ENCODE assay signal across 8 mouse cellular contexts in genomic region chr3:142443006-142443709, GRCm38 (mm10). TPM values are rescaled to one million over a fixed set of nuclear protein-coding genes. Genes with fewer than 3 reads are reported as not detected.
DNase-seq lines count a peak whose midpoint lies in the region; ATAC-seq and TF ChIP-seq lines count a peak whose summit lies in the region.

No protein-coding gene starts in this region.

- no peaks in the 10 kb centered on the region for H3K27me3 ChIP-seq in embryonic facial prominence, embryonic 15.5 days
- no peaks in the 10 kb centered on the region for H3K27me3 ChIP-seq in kidney, embryonic 15.5 days
- no peaks in the 10 kb centered on the region for H3K27me3 ChIP-seq in liver, adult 2 months (ENCODE audit: control insufficient read depth, insufficient read depth, low read length)
- H3K27me3 ChIP-seq in testis, adult 2 months (ENCODE audit: control insufficient read depth, insufficient read depth, low read length): no peaks in the 10 kb centered on the region

- H3K4me2 ChIP-seq in embryonic facial prominence, embryonic 15.5 days (replicated peaks): peak overlapping the region; percentile 24; the same call in 1 of the 2 replicates
- H3K4me2 ChIP-seq in kidney, embryonic 15.5 days: peak overlapping the region; percentile 33

- peak overlapping the region; percentile 31; the same call in 1 of the 2 replicates for H3K4me3 ChIP-seq in bone marrow macrophage, adult 2 months (ENCODE audit: insufficient read depth, low read length)
- H3K4me3 ChIP-seq in embryonic facial prominence, embryonic 15.5 days (replicated peaks): no peak overlapping the region
- no peak overlapping the region for H3K4me3 ChIP-seq in kidney, embryonic 15.5 days (replicated peaks)
- H3K4me3 ChIP-seq in liver, adult 2 months (ENCODE audit: insufficient read depth, low read depth, low read length): no peak overlapping the region; the same call in 1 of the 2 replicates
- no peak overlapping the region for H3K4me3 ChIP-seq in testis, adult 2 months (ENCODE audit: control insufficient read depth, low read depth, low read length)

- H3K27ac ChIP-seq in bone marrow macrophage, adult 2 months (ENCODE audit: insufficient read depth, low read depth, low read length): no peak overlapping the region
- peak overlapping the region; percentile 12; the same call in 1 of the 2 replicates for H3K27ac ChIP-seq in embryonic facial prominence, embryonic 15.5 days (replicated peaks)
- 0 out of 2 replicates have a peak overlapping the region, but pooled peaks have one; percentile 2 for H3K27ac ChIP-seq in kidney, embryonic 15.5 days
- no peak overlapping the region for H3K27ac ChIP-seq in liver, adult 2 months (replicated peaks; ENCODE audit: insufficient read depth, low read depth, low read length)
- H3K27ac ChIP-seq in testis, adult 2 months (ENCODE audit: control insufficient read depth, insufficient read depth, low read depth, low read length): no peak overlapping the region

- H3K36me3 ChIP-seq in embryonic facial prominence, embryonic 15.5 days: no peaks in the 10 kb centered on the region
- H3K36me3 ChIP-seq in kidney, embryonic 15.5 days: no peaks in the 10 kb centered on the region
- no peaks in the 10 kb centered on the region for H3K36me3 ChIP-seq in liver, adult 2 months (ENCODE audit: control insufficient read depth, insufficient read depth, low read length)
- H3K36me3 ChIP-seq in testis, adult 2 months (ENCODE audit: control insufficient read depth, insufficient read depth, low read length): no peaks in the 10 kb centered on the region

- ATAC-seq in embryonic facial prominence, embryonic 15.5 days (ENCODE audit: insufficient number of reproducible peaks, low FRiP score, low TSS enrichment, low read depth): no peak
- 0 out of 2 replicates have a peak, but pooled peaks have one; percentile 7 for ATAC-seq in kidney, embryonic 15.5 days (replicated peaks; ENCODE audit: low FRiP score)

- no peaks in the 10 kb centered on the region for H3K9me3 ChIP-seq in embryonic facial prominence, embryonic 15.5 days (replicated peaks)
- H3K9me3 ChIP-seq in kidney, embryonic 15.5 days (replicated peaks): no peaks in the 10 kb centered on the region

- WGBS in embryonic facial prominence, embryonic 15.5 days: 11% methylated on average over 12 of the region's 12 CpGs
- 11% methylated on average over 12 of the region's 12 CpGs for WGBS in kidney, embryonic 15.5 days
- 3% methylated on average over 12 of the region's 12 CpGs for WGBS in liver, adult 2 months

- no peak overlapping the region for H3K9ac ChIP-seq in embryonic facial prominence, embryonic 15.5 days
- H3K9ac ChIP-seq in kidney, embryonic 15.5 days: no peak overlapping the region
- 0 out of 2 replicates have a peak overlapping the region, but pooled peaks have one; percentile 6 for H3K9ac ChIP-seq in liver, adult 2 months (ENCODE audit: low read depth, low read length)

- DNase-seq in CD4-positive, CD25-positive, alpha-beta regulatory T cell, adult 2 months (ENCODE audit: low read depth, low spot score): peak; percentile 92
- peak; percentile 79 to 91 for DNase-seq in heart, adult 9 months (ENCODE audit: low spot score in 2 of 2)
- DNase-seq in liver, adult 2 months (ENCODE audit: extremely low read depth, low read depth, low spot score): peak; percentile 93
- peak; percentile 71 to 82 for DNase-seq in natural killer cell, adult 2 months (ENCODE audit: low spot score in 2 of 2)

- H3K4me1 ChIP-seq in bone marrow macrophage, adult 2 months (ENCODE audit: control insufficient read depth, insufficient read depth, low read length): peaks cover 2% of the 10 kb centered on the region; the same call in 1 of the 2 replicates
- H3K4me1 ChIP-seq in embryonic facial prominence, embryonic 15.5 days: peaks cover 6% of the 10 kb centered on the region; the same call in 1 of the 2 replicates
- H3K4me1 ChIP-seq in kidney, embryonic 15.5 days: peaks cover 29% of the 10 kb centered on the region
- H3K4me1 ChIP-seq in liver, adult 2 months (ENCODE audit: control insufficient read depth, insufficient read depth, low read length): peaks cover 3% of the 10 kb centered on the region; the same call in 1 of the 2 replicates
- H3K4me1 ChIP-seq in testis, adult 2 months (ENCODE audit: control insufficient read depth, insufficient read depth, low read length): peaks cover 2% of the 10 kb centered on the region; the same call in 1 of the 2 replicates

- H3K79me2 ChIP-seq in liver, adult 2 months (ENCODE audit: control insufficient read depth, insufficient read depth, low read length): no peaks in the 10 kb centered on the region

- no peak for TF ChIP-seq POLR2A in bone marrow macrophage, adult 2 months (IDR thresholded peaks at IDR 0.05; ENCODE audit: borderline replicate concordance, low read depth, low read length)
- TF ChIP-seq POLR2A in liver, adult 2 months (IDR thresholded peaks at IDR 0.05; ENCODE audit: extremely low read depth, insufficient read depth, low read length): no peak
- no peak for TF ChIP-seq POLR2A in testis, adult 2 months (IDR thresholded peaks at IDR 0.05; ENCODE audit: control insufficient read depth, low read depth, low read length)

- peak; percentile 75 for TF ChIP-seq CTCF in bone marrow macrophage, adult 2 months (IDR thresholded peaks at IDR 0.05; ENCODE audit: low read depth, low read length)
- TF ChIP-seq CTCF in liver, adult 2 months (IDR thresholded peaks at IDR 0.05; ENCODE audit: low read depth, low read length): peak; percentile 78
- peak; percentile 62; the same call in 1 of the 2 replicates for TF ChIP-seq CTCF in testis, adult 2 months (IDR thresholded peaks at IDR 0.05; ENCODE audit: control insufficient read depth, insufficient read depth, insufficient replicate concordance, low read depth, low read length)

RNA-seq across cellular contexts. Expression of gene Pdlim5, which starts 47.7 kb away (rescaled TPM):
- polyA plus RNA-seq in bone marrow macrophage, adult 2 months (2012; ENCODE audit: insufficient read depth, insufficient read length, missing spikeins): 60.9 and 64.9 TPM in 2 replicates
- 40.5 and 45.5 TPM in 2 replicates for polyA plus RNA-seq in embryonic facial prominence, embryonic 15.5 days (2015; fragmentation: Nextera tagmentation; extraction: Ambion mirVana)
- polyA plus RNA-seq in kidney, embryonic 15.5 days (2015; fragmentation: Nextera tagmentation; extraction: Ambion mirVana): 45.8 and 46.6 TPM in 2 replicates
- total RNA-seq in liver, adult 2 months (2014; rRNA removed): 31.4 and 33.6 TPM in 2 replicates
- polyA plus RNA-seq in liver, adult 2 months (2012; rRNA removed): 42.6 and 45.8 TPM in 2 replicates
- 10.6 and 11.2 TPM in 2 replicates for polyA plus RNA-seq in testis, adult 2 months (2012; rRNA removed)

RNA-seq across cellular contexts. Expression of gene Gbp5, which starts 50.6 kb away (rescaled TPM):
- 8.3 and 9.6 TPM in 2 replicates for polyA plus RNA-seq in bone marrow macrophage, adult 2 months (2012; ENCODE audit: insufficient read depth, insufficient read length, missing spikeins)
- polyA plus RNA-seq in embryonic facial prominence, embryonic 15.5 days (2015; fragmentation: Nextera tagmentation; extraction: Ambion mirVana): 0.09 and 0.12 TPM in 2 replicates
- polyA plus RNA-seq in kidney, embryonic 15.5 days (2015; fragmentation: Nextera tagmentation; extraction: Ambion mirVana): 0.06 TPM in 2 replicates
- 2.1 and 2.7 TPM in 2 replicates for total RNA-seq in liver, adult 2 months (2014; rRNA removed)
- polyA plus RNA-seq in liver, adult 2 months (2012; rRNA removed): 0.31 and 0.53 TPM in 2 replicates
- 0.57 and 0.84 TPM in 2 replicates for polyA plus RNA-seq in testis, adult 2 months (2012; rRNA removed)

Comparison
In these comparisons a context has a peak if more than half of its experiments do, and no peak if none do; other contexts are left out.
1. H3K27ac ChIP-seq: peak in embryonic facial prominence, embryonic 15.5 days (single experiment) and kidney, embryonic 15.5 days (single experiment); none in bone marrow macrophage, adult 2 months (single experiment), liver, adult 2 months (single experiment) and testis, adult 2 months (single experiment).
2. Peak in every context shown above with its lines, with median percentiles within 50 percentile points of each other: DNase-seq and CTCF ChIP-seq.